Mouse (Mus musculus) lung, postnatal 0 days (tissue): ENCODE measurements around the gene Dnajc8.
"Not testable (repeated sequence)": the region's sequence is repeated elsewhere in the genome, so short reads cannot be mapped to it uniquely, and the experiment has no call there.

Experiments
- CTCF ChIP-seq: IDR thresholded peaks from 2 replicates; pipeline ENCODE4 v1.5.1; 2016; ENCODE audit warnings: antibody characterized with exemption, mild to moderate bottlenecking
- EP300 ChIP-seq: IDR thresholded peaks from 2 replicates; pipeline ENCODE4 v1.6.1; 2016; ENCODE audit warnings: antibody characterized with exemption, mild to moderate bottlenecking, control low read depth

DNA sequence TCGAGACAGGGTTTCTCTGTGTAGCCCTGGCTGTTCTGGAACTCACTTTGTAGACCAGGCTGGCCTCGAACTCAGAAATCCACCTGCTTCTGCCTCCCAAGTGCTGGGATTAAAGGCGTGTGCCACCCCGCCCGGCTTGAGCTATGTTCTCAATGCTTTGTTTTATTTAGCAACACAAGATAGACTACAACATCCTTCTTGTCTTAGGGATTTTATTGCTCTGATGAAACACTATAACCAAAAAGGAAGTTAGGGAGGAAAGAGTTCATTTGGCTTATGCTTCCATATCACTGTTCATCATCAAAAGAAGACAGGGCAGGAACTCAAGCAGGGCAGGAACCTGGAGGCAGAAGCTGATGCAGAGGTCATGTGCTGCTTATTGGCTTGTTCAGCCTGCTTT is 65.9 kb downstream of the Dnajc8 start:
- not testable (repeated sequence) for TF ChIP-seq CTCF, EP300
